Mouse (Mus musculus) heart, postnatal 0 days (tissue): Measurements from ENCODE around the gene Coro1a. TPM values are rescaled to one million over a fixed set of nuclear protein-coding genes. Genes with fewer than 3 reads are reported as not detected.
"Not testable (repeated sequence)": the region's sequence is repeated elsewhere in the genome, so short reads cannot be mapped to it uniquely, and the experiment has no call there.

Experiments used
- ATAC-seq: fragments of 200-750 bp; cut with Nextera tagmentation; 2 replicates; pipeline ENCODE4 v1.8.0; 2017; ENCODE audit warnings: low read depth, moderate number of reproducible peaks, moderate library complexity; ENCODE audit not compliant: insufficient read depth
- DNase-seq: peaks from one replicate; pipeline ENCODE4 v3.0.0-alpha.2; 2016; ENCODE audit warnings: low spot score
- H3K27ac ChIP-seq: fragments of 300-500 bp; sonication (generic); 2 replicates; pipeline ENCODE4 v1.5.1; 2014; ENCODE audit warnings: low read depth, mild to moderate bottlenecking
- H3K27me3 ChIP-seq: fragments of 300-500 bp; sonication (generic); 2 replicates; pipeline ENCODE4 v1.6.1; 2014; ENCODE audit warnings: low read length, mixed read lengths; ENCODE audit not compliant: control insufficient read depth, insufficient read depth
- H3K36me3 ChIP-seq: fragments of 300-500 bp; sonication (generic); replicated peaks from 2 replicates; pipeline ENCODE4 v1.6.1; 2014; ENCODE audit warnings: low read length, mixed read lengths; ENCODE audit not compliant: control insufficient read depth, insufficient read depth
- H3K4me1 ChIP-seq: fragments of 300-500 bp; sonication (generic); 2 replicates; pipeline ENCODE4 v1.6.1; 2014; ENCODE audit warnings: antibody characterized with exemption; ENCODE audit not compliant: control insufficient read depth, insufficient read depth
- H3K4me2 ChIP-seq: fragments of 300-500 bp; sonication (generic); 2 replicates; pipeline ENCODE4 v1.6.1; 2014; ENCODE audit warnings: low read depth, mild to moderate bottlenecking, low read length, moderate library complexity
- H3K4me3 ChIP-seq: fragments of 300-500 bp; sonication (generic); 2 replicates; pipeline ENCODE4 v1.5.1; 2014; ENCODE audit warnings: low read depth, low read length
- H3K9ac ChIP-seq: fragments of 300-500 bp; sonication (generic); replicated peaks from 2 replicates; pipeline ENCODE4 v1.6.1; 2014; ENCODE audit warnings: low read depth, low read length, mixed read lengths
- H3K9me3 ChIP-seq: fragments of 300-500 bp; sonication (generic); replicated peaks from 2 replicates; pipeline ENCODE4 v1.6.1; 2016; ENCODE audit warnings: low read length; ENCODE audit not compliant: control insufficient read depth
- CTCF ChIP-seq: IDR thresholded peaks from 2 replicates; pipeline ENCODE4 v1.5.1; 2016; ENCODE audit warnings: antibody characterized with exemption, control low read depth, low read depth
- EP300 ChIP-seq: IDR thresholded peaks from 2 replicates; pipeline ENCODE4 v1.6.1; 2016; ENCODE audit warnings: antibody characterized with exemption, low read depth
- WGBS: fragments of 180-500 bp; shearing (Covaris S2); extraction: QIAGEN DNeasy Blood & Tissue Kit; methylation state at CpG from one replicate; pipeline ENCODE4 v1.1.7; 2014; 5-methylcytosine and 5-hydroxymethylcytosine counted together
- polyA plus RNA-seq: library from polyadenylated mRNA; unstranded; fragments of >200 nt; fragmentation: Nextera tagmentation; extraction: Ambion mirVana; gene quantifications from 2 replicates; pipeline ENCODE4 v1.2.1, GENCODE M21; 2015
- total RNA-seq: library from RNA; depleted of rRNA; stranded (reverse); fragments of >200 nt; gene quantifications from 2 replicates; pipeline ENCODE4 v1.2.3, GENCODE M21; 2014; ENCODE audit warnings: low replicate concordance

Coro1a gene
- total and polyA plus RNA-seq, 2 experiments from 2014 or later: 8.5 to 14.8 TPM

DNA sequence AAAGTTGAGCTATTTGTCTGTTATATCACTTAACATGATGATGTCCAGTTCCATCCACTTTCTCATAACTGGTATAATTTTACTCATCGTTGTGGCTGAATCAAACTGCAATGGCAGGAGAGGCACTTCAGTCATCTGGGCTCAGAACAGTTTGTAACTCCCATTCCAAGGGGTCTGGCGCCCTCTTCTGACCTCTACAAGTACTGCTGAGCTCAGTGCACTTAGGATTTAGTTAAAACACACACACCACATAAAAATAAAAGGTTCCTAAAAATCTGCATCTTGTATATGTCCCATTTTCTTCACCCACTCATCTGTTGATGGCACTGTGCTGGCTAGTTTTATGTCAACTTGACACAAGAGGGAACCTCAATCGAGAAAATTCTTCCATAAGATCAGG, 14.3 kb downstream of the Coro1a start:
- DNase-seq: peak; percentile 70
- H3K9me3 ChIP-seq: no peaks in the 10 kb centered on the region
- WGBS: 23% methylated on average over 3 of the region's 3 CpGs
- H3K4me2 ChIP-seq: no peak overlapping the region
- H3K9ac ChIP-seq: no peak overlapping the region
- H3K36me3 ChIP-seq: peaks cover 16% of the 10 kb centered on the region
- TF ChIP-seq EP300: no peak
- peak; percentile 92 for TF ChIP-seq CTCF
- no peaks in the 10 kb centered on the region for H3K27me3 ChIP-seq
- no peak overlapping the region for H3K4me3 ChIP-seq
- ATAC-seq: no peak
- H3K4me1 ChIP-seq: peaks cover 14% of the 10 kb centered on the region; the same call in 1 of the 2 replicates
- H3K27ac ChIP-seq: no peak overlapping the region

- Histone ChIP-seq H3K4me1 (peaks cover 14% of the 10 kb centered on the region; the same call in 1 of the 2 replicates), H3K27me3 (no peaks in the 10 kb centered on the region), H3K4me3 (no peak overlapping the region), H3K9me3 (no peaks in the 10 kb centered on the region), H3K27ac (no peak overlapping the region), H3K4me2 (no peak overlapping the region), H3K9ac (no peak overlapping the region), H3K36me3 (peaks cover 16% of the 10 kb centered on the region)
- TF ChIP-seq EP300 (no peak), CTCF (no peak)
- no peak for DNase-seq
- 91% methylated on average over 26 of the region's 26 CpGs for WGBS
- no peak for ATAC-seq
Observed at GRCm38 (mm10) chr7:126692426-126692825, 15.2 kb downstream of the Coro1a start.

GRCm38 (mm10) chr7:126691676-126692075, 15.9 kb downstream of the Coro1a start:
- WGBS: 85% methylated on average over 4 of the region's 5 CpGs
- Histone ChIP-seq H3K4me2 (no peak overlapping the region), H3K4me3 (no peak overlapping the region), H3K4me1 (peaks cover 11% of the 10 kb centered on the region; the same call in 1 of the 2 replicates), H3K9ac (no peak overlapping the region), H3K27me3 (no peaks in the 10 kb centered on the region), H3K27ac (no peak overlapping the region), H3K9me3 (no peaks in the 10 kb centered on the region), H3K36me3 (peaks cover 16% of the 10 kb centered on the region)
- DNase-seq (no peak), ATAC-seq (no peak)
- TF ChIP-seq CTCF (no peak), EP300 (no peak)

DNA sequence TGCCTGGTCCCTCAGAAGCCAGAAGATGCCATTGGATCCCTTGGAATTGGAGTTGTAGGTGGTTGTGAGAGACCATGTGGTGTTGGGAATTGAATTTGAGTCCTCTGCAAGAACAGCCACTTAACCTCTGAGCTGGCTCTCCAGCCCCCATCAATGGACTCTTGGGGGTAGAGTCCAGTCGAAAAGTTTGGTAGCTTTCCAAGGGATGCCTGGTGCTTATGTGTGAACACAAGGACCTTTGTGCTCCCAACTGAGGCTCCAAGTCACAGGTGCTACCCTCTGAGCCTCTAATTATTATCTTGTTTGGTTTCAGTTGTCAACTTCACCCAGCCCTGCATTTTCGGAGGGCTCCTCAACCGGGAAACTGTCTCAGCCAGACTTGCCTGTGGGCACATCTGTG, 16.9 kb downstream of the Coro1a start:
- WGBS: 86% methylated on average over 3 of the region's 3 CpGs

GRCm38 (mm10) chr7:126689021-126689420, 18.6 kb downstream of the Coro1a start:
- H3K36me3 ChIP-seq: peaks cover 16% of the 10 kb centered on the region
- no peak overlapping the region for H3K4me2 ChIP-seq
- no peak overlapping the region for H3K27ac ChIP-seq
- ATAC-seq (no peak), DNase-seq (no peak)
- WGBS: 79% methylated on average over 3 of the region's 3 CpGs
- H3K9me3 ChIP-seq: no peaks in the 10 kb centered on the region
- TF ChIP-seq CTCF (no peak), EP300 (no peak)
- H3K4me3 ChIP-seq: no peak overlapping the region
- no peaks in the 10 kb centered on the region for H3K27me3 ChIP-seq
- H3K4me1 ChIP-seq: no peaks in the 10 kb centered on the region
- no peak overlapping the region for H3K9ac ChIP-seq

More for the DNA sequence above, 16.9 kb downstream of the Coro1a start:
- peaks cover 16% of the 10 kb centered on the region for H3K36me3 ChIP-seq
- H3K27ac ChIP-seq: no peak overlapping the region
- H3K4me3 ChIP-seq: no peak overlapping the region
- no peaks in the 10 kb centered on the region for H3K27me3 ChIP-seq
- H3K4me2 ChIP-seq: no peak overlapping the region
- H3K9ac ChIP-seq: no peak overlapping the region
- peaks cover 6% of the 10 kb centered on the region; the same call in 1 of the 2 replicates for H3K4me1 ChIP-seq
- no peak for DNase-seq
- H3K9me3 ChIP-seq: no peaks in the 10 kb centered on the region
- ATAC-seq: no peak
- TF ChIP-seq CTCF (no peak), EP300 (no peak)

- H3K9me3 ChIP-seq, H3K4me1 ChIP-seq, ATAC-seq, H3K9ac ChIP-seq, H3K4me2 ChIP-seq, H3K4me3 ChIP-seq, H3K27ac ChIP-seq, H3K27me3 ChIP-seq, DNase-seq: not testable (repeated sequence)
- peaks cover 16% of the 10 kb centered on the region for H3K36me3 ChIP-seq
- WGBS: 78% methylated on average over 4 of the region's 4 CpGs
Observed at GRCm38 (mm10) chr7:126688156-126688555, 19.4 kb downstream of the Coro1a start.
